Mouse (Mus musculus): ENCODE data around the gene Hells.

DNA sequence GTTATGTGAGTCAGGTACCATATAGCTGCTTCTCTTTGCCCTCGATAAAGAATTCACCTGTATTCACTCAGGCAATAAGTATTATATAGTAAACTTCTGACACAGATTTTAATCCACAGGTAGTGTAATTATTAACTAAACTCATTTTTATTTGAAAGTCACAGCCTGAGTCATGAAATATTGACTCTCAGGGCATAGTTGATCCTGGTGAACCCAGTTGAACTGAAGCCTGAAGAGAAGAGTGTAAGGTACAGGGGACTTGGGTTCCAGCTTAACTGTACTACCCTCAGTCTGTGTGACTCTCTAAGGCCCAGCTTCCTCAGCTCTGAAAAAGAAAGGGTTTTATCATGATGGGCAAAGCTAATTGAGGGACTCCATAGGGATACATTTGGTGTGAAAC is 74.4 kb downstream of the Hells start:
- no peak for TF ChIP-seq CTCF (IDR thresholded peaks at IDR 0.05; ENCODE audit: control insufficient read depth, insufficient read depth, insufficient read length)
- no peak for TF ChIP-seq MYOD1 (IDR thresholded peaks at IDR 0.05; ENCODE audit: control insufficient read depth, insufficient read length, low read depth)

Measured in C2C12 (cell line).